Mouse (Mus musculus): ENCODE results near the gene Hnrnpa1. TPM values are rescaled to one million over a fixed set of nuclear protein-coding genes. Genes with fewer than 3 reads are reported as not detected.

Hnrnpa1 gene
- total RNA-seq (2023) = 100 to 1,000 TPM; 523 to 560 TPM

GRCm38 (mm10) chr15:103240160-103241028, at the start of gene Hnrnpa1:
Gene Hnrnpa1 (plus strand): TSS chr15:103240432.

GRCm38 (mm10) chr15:103239685-103240159, 510 bp upstream of the Hnrnpa1 start, which contains the start of gene Cbx5:
Gene Cbx5 (minus strand): TSS chr15:103239816.

GRCm38 (mm10) chr15:103257790-103258728, 17.8 kb downstream of the Hnrnpa1 start, which contains the start of gene Nfe2:
Gene Nfe2 (minus strand): TSS chr15:103258403.

GRCm38 (mm10) chr15:103272419-103273279, 32.4 kb downstream of the Hnrnpa1 start, which contains the start of gene Copz1:
Gene Copz1 (plus strand): TSS chr15:103272714.

Other genes with a start within 250 kb of the Hnrnpa1 start
- not detected for gene Hoxc8, start 249.8 kb upstream of the Hnrnpa1 start, total RNA-seq (2023)
- not detected for gene Hoxc6, start 242.2 kb upstream of the Hnrnpa1 start, total RNA-seq (2023)
- gene Hoxc4, start 221.5 kb upstream of the Hnrnpa1 start, total RNA-seq (2023) = not detected
- 10 to 100 TPM in 1 of 2 experiments, 1 to 10 TPM in 1; 8.2 to 11.7 TPM for gene Smug1, start 73.3 kb upstream of the Hnrnpa1 start, total RNA-seq (2023)
- gene Cbx5, start 616 bp upstream of the Hnrnpa1 start, total RNA-seq (2023) = 10 to 100 TPM; 25.8 to 31.2 TPM
- 1 to 10 TPM; 2.3 to 2.9 TPM for gene Nfe2, start 18.0 kb downstream of the Hnrnpa1 start, total RNA-seq (2023)
- 10 to 100 TPM; 76.2 to 80.6 TPM for gene Copz1, start 32.3 kb downstream of the Hnrnpa1 start, total RNA-seq (2023)
- gene Gpr84, start 70.2 kb downstream of the Hnrnpa1 start, total RNA-seq (2023) = not detected
- gene Zfp385a, start 99.7 kb downstream of the Hnrnpa1 start, total RNA-seq (2023) = 1 to 10 TPM; 1.1 to 2.3 TPM
- 1 to 10 TPM; 2.9 to 3.7 TPM for gene Itga5, start 126.3 kb downstream of the Hnrnpa1 start, total RNA-seq (2023)
- not detected for gene Gtsf1, start 190.0 kb downstream of the Hnrnpa1 start, total RNA-seq (2023)
- gene Gtsf2, start 208.0 kb downstream of the Hnrnpa1 start, total RNA-seq (2023) = not detected
- gene Nckap1l, start 213.4 kb downstream of the Hnrnpa1 start, total RNA-seq (2023) = 100 to 1,000 TPM; 140 to 147 TPM

All from T-cell, adult 66 days (primary cell).